Mouse (Mus musculus): Measurements from ENCODE around the gene Foxf1. TPM values are rescaled to one million over a fixed set of nuclear protein-coding genes. Genes with fewer than 3 reads are reported as not detected.
A peak's percentile ranks its signal among the peaks of the same experiment; 100 is the strongest.

The Foxf1 gene
- polyA plus RNA-seq (2014; fragmentation: Nextera tagmentation; extraction: Ambion mirVana): 3.1 and 9.0 TPM in 2 replicates

DNA sequence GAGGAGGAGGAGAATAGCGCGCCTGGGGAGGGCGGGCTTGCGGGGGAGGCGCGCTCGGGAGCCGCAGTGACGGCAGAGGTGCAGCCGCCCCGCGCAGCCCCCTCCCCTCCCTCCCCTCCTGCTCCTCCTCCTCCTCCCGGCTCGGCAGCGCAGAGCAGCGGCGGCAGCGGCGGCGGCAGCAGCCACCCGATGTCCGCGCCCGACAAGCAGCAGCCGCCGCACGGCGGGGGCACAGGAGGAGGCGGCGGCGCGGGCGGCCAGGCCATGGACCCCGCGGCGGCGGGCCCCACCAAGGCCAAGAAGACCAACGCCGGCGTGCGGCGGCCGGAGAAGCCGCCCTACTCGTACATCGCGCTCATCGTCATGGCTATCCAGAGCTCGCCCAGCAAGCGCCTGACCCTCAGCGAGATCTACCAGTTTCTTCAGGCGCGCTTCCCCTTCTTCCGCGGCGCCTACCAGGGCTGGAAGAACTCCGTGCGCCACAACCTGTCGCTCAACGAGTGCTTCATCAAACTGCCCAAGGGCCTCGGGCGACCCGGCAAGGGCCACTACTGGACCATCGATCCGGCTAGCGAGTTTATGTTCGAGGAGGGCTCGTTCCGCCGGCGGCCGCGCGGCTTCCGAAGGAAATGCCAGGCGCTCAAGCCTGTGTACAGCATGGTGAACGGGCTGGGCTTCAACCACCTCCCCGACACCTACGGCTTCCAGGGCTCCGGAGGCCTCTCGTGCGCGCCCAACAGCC lies at the start of gene Foxf1:
Foxf1 (plus strand) TSS at position 177 of the 742 bp plus-strand sequence.
- peak within 1 kb of the TSS; percentile 30; the same call in 1 of the 2 replicates for H3K9ac ChIP-seq (ENCODE audit: low read depth, low read length)
- no peaks in the 10 kb centered on the region for H3K36me3 ChIP-seq (ENCODE audit: control insufficient read depth, insufficient read depth, low read length)
- H3K4me1 ChIP-seq (ENCODE audit: control insufficient read depth, insufficient read depth, low read length): peaks cover 25% of the 10 kb centered on the region; the same call in 1 of the 2 replicates
- no peak; the same call in 1 of the 2 replicates for ATAC-seq (replicated peaks; ENCODE audit: insufficient number of reproducible peaks, low FRiP score, low TSS enrichment)
- under 1% methylated on average over 70 of the region's 83 CpGs for WGBS (ENCODE audit: insufficient replicate concordance)
- H3K27me3 ChIP-seq (ENCODE audit: control insufficient read depth, insufficient read depth, low read length): peaks cover 99% of the 10 kb centered on the region
- H3K4me2 ChIP-seq: peak within 1 kb of the TSS; percentile 98
- no peaks in the 10 kb centered on the region for H3K9me3 ChIP-seq (replicated peaks; ENCODE audit: control insufficient read depth, low read length)
- peak within 1 kb of the TSS; percentile 60 for H3K4me3 ChIP-seq (ENCODE audit: low read depth, low read length)
- H3K27ac ChIP-seq (ENCODE audit: low read depth, low read length): peak within 1 kb of the TSS; percentile 59

GRCm38 (mm10) chr8:121035611-121036010 lies 48.6 kb upstream of the Foxf1 start:
- Histone ChIP-seq H3K4me1 (ENCODE audit: control insufficient read depth, insufficient read depth, low read length) (no peaks in the 10 kb centered on the region), H3K9me3 (replicated peaks; ENCODE audit: control insufficient read depth, low read length) (no peaks in the 10 kb centered on the region), H3K27ac (ENCODE audit: low read depth, low read length) (no peak overlapping the region), H3K27me3 (ENCODE audit: control insufficient read depth, insufficient read depth, low read length) (peaks cover 24% of the 10 kb centered on the region), H3K4me3 (ENCODE audit: low read depth, low read length) (no peak overlapping the region), H3K9ac (ENCODE audit: low read depth, low read length) (no peak overlapping the region), H3K4me2 (no peak overlapping the region), H3K36me3 (ENCODE audit: control insufficient read depth, insufficient read depth, low read length) (no peaks in the 10 kb centered on the region)
- ATAC-seq (replicated peaks; ENCODE audit: insufficient number of reproducible peaks, low FRiP score, low TSS enrichment): no peak
- 67% methylated on average over 8 of the region's 8 CpGs for WGBS (ENCODE audit: insufficient replicate concordance)

DNA sequence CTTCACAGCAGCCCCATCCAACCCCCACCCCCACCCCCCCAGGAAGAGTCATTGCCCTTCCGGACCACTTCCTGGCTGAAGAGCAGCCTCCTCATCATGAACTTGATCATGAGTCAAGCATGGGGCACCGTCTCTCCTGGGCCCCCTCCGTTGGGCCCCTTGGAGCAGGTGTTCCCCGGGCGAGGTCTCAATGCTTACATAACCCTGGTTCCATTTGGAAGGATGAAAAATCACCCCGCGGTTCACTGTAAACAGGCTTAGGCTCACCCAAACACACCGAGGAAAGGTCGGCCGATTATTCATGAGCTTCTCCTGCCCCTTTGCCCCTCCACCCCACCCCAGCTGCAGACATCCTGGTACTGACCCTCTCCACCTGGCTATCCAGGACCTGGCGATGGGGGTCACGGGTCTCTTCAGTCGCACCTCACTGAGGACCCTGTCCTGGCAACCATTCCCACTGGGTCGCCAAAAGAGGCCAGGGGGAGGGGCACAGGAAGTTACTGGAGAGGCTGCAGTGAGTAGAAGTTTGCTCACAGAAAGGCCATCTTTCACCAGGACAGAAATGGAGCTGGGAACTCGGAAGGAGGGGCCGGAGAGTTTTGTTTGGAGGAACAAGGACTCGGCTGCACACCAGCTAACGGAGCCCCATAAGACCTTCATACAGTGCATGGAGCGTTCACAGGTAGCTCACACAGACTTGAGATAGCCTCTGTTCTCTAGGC lies 40.3 kb upstream of the Foxf1 start:
- H3K27me3 ChIP-seq (ENCODE audit: control insufficient read depth, insufficient read depth, low read length): peaks cover 16% of the 10 kb centered on the region
- H3K36me3 ChIP-seq (ENCODE audit: control insufficient read depth, insufficient read depth, low read length): no peaks in the 10 kb centered on the region
- H3K4me1 ChIP-seq (ENCODE audit: control insufficient read depth, insufficient read depth, low read length): no peaks in the 10 kb centered on the region
- no peak for ATAC-seq (replicated peaks; ENCODE audit: insufficient number of reproducible peaks, low FRiP score, low TSS enrichment)
- no peak overlapping the region for H3K27ac ChIP-seq (ENCODE audit: low read depth, low read length)
- no peaks in the 10 kb centered on the region for H3K9me3 ChIP-seq (replicated peaks; ENCODE audit: control insufficient read depth, low read length)
- H3K4me2 ChIP-seq: no peak overlapping the region
- no peak overlapping the region for H3K4me3 ChIP-seq (ENCODE audit: low read depth, low read length)
- 46% methylated on average over 19 of the region's 19 CpGs for WGBS (ENCODE audit: insufficient replicate concordance)
- no peak overlapping the region for H3K9ac ChIP-seq (ENCODE audit: low read depth, low read length)

DNA sequence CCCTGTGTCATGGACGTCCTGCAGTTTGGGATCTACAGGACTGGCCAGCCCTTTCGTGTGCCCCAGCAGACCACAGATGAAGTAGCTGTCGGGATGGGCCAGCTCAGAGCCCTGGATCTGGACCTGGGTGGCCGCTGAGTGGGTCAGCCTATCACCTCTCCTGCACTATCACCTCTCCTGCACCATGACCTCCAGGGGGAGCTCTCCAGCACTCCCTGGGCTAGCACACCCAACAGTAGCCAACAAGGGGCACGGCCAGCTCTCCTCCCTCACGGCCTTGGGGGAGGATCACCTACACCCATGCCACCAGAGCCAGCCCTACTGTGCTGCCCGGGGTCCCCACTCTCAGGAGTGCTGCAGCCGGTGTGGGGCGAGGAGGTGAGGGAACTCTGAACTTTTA lies 36.7 kb upstream of the Foxf1 start:
- no peak overlapping the region for H3K27ac ChIP-seq (ENCODE audit: low read depth, low read length)
- no peak for ATAC-seq (replicated peaks; ENCODE audit: insufficient number of reproducible peaks, low FRiP score, low TSS enrichment)
- H3K9me3 ChIP-seq (replicated peaks; ENCODE audit: control insufficient read depth, low read length): no peaks in the 10 kb centered on the region
- peaks cover 25% of the 10 kb centered on the region for H3K27me3 ChIP-seq (ENCODE audit: control insufficient read depth, insufficient read depth, low read length)
- no peaks in the 10 kb centered on the region for H3K4me1 ChIP-seq (ENCODE audit: control insufficient read depth, insufficient read depth, low read length)
- no peaks in the 10 kb centered on the region for H3K36me3 ChIP-seq (ENCODE audit: control insufficient read depth, insufficient read depth, low read length)
- no peak overlapping the region for H3K4me3 ChIP-seq (ENCODE audit: low read depth, low read length)
- H3K9ac ChIP-seq (ENCODE audit: low read depth, low read length): no peak overlapping the region
- WGBS (ENCODE audit: insufficient replicate concordance): 55% methylated on average over 9 of the region's 9 CpGs
- no peak overlapping the region for H3K4me2 ChIP-seq

DNA sequence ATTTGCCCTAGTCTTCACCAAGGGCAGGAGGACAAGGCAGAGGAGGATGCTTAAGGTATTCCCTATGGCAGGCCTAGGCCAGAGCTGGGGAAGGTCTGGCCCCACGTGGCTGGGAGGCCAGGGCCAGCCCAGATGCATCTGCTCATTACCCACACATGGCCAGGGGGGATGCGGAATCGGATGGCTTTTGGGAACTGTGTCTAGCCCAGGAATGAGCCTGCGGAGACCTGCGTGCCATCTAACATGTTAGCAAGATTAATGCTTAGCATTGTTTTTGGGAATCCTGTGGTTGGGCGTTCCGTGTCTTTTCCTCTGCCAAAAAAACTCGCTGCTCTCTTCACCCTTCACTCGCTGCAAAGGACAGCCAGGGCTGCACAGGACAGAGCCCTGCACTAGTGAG lies 26.1 kb upstream of the Foxf1 start:
- 78% methylated on average over 9 of the region's 9 CpGs for WGBS (ENCODE audit: insufficient replicate concordance)
- Histone ChIP-seq H3K27ac (ENCODE audit: low read depth, low read length) (no peak overlapping the region), H3K9ac (ENCODE audit: low read depth, low read length) (no peak overlapping the region), H3K4me2 (no peak overlapping the region), H3K36me3 (ENCODE audit: control insufficient read depth, insufficient read depth, low read length) (no peaks in the 10 kb centered on the region), H3K9me3 (replicated peaks; ENCODE audit: control insufficient read depth, low read length) (no peaks in the 10 kb centered on the region), H3K4me3 (ENCODE audit: low read depth, low read length) (no peak overlapping the region), H3K27me3 (ENCODE audit: control insufficient read depth, insufficient read depth, low read length) (peaks cover 32% of the 10 kb centered on the region), H3K4me1 (ENCODE audit: control insufficient read depth, insufficient read depth, low read length) (no peaks in the 10 kb centered on the region)
- ATAC-seq (replicated peaks; ENCODE audit: insufficient number of reproducible peaks, low FRiP score, low TSS enrichment): no peak

DNA sequence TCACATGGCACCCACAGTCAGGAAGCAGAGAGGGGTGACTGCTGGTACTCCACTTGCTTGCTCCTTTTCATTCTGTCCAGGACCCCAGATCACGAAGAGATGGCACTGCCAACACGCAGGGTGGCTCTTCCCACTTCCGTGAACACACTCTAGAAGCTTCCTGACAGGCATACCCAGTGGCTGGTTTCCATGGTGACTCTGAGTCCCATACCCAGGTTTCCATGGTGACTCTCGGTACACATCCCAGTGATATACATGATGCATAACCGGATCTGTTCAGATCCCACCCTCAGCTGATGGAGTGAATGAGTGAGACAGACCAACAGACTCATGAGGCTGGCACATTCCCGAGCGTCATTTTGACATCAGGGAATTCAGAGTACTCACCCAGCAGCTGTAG lies 25.1 kb upstream of the Foxf1 start:
- H3K9ac ChIP-seq (ENCODE audit: low read depth, low read length): no peak overlapping the region
- no peak overlapping the region for H3K4me2 ChIP-seq
- H3K36me3 ChIP-seq (ENCODE audit: control insufficient read depth, insufficient read depth, low read length): no peaks in the 10 kb centered on the region
- ATAC-seq (replicated peaks; ENCODE audit: insufficient number of reproducible peaks, low FRiP score, low TSS enrichment): no peak
- H3K4me3 ChIP-seq (ENCODE audit: low read depth, low read length): no peak overlapping the region
- H3K4me1 ChIP-seq (ENCODE audit: control insufficient read depth, insufficient read depth, low read length): no peaks in the 10 kb centered on the region
- 81% methylated on average over 7 of the region's 7 CpGs for WGBS (ENCODE audit: insufficient replicate concordance)
- peaks cover 36% of the 10 kb centered on the region for H3K27me3 ChIP-seq (ENCODE audit: control insufficient read depth, insufficient read depth, low read length)
- no peaks in the 10 kb centered on the region for H3K9me3 ChIP-seq (replicated peaks; ENCODE audit: control insufficient read depth, low read length)
- no peak overlapping the region for H3K27ac ChIP-seq (ENCODE audit: low read depth, low read length)

GRCm38 (mm10) chr8:121062521-121062920 lies 21.7 kb upstream of the Foxf1 start:
- no peak overlapping the region for H3K27ac ChIP-seq (ENCODE audit: low read depth, low read length)
- no peak for ATAC-seq (replicated peaks; ENCODE audit: insufficient number of reproducible peaks, low FRiP score, low TSS enrichment)
- H3K4me3 ChIP-seq (ENCODE audit: low read depth, low read length): no peak overlapping the region
- no peaks in the 10 kb centered on the region for H3K4me1 ChIP-seq (ENCODE audit: control insufficient read depth, insufficient read depth, low read length)
- no peaks in the 10 kb centered on the region for H3K36me3 ChIP-seq (ENCODE audit: control insufficient read depth, insufficient read depth, low read length)
- H3K9me3 ChIP-seq (replicated peaks; ENCODE audit: control insufficient read depth, low read length): no peaks in the 10 kb centered on the region
- no peak overlapping the region for H3K9ac ChIP-seq (ENCODE audit: low read depth, low read length)
- WGBS (ENCODE audit: insufficient replicate concordance): 89% methylated on average over 6 of the region's 6 CpGs
- H3K27me3 ChIP-seq (ENCODE audit: control insufficient read depth, insufficient read depth, low read length): peaks cover 32% of the 10 kb centered on the region
- H3K4me2 ChIP-seq: no peak overlapping the region

GRCm38 (mm10) chr8:121063649-121064048 lies 20.5 kb upstream of the Foxf1 start:
- H3K4me2 ChIP-seq: no peak overlapping the region
- no peaks in the 10 kb centered on the region for H3K9me3 ChIP-seq (replicated peaks; ENCODE audit: control insufficient read depth, low read length)
- no peaks in the 10 kb centered on the region for H3K4me1 ChIP-seq (ENCODE audit: control insufficient read depth, insufficient read depth, low read length)
- H3K27ac ChIP-seq (ENCODE audit: low read depth, low read length): no peak overlapping the region
- peaks cover 31% of the 10 kb centered on the region for H3K27me3 ChIP-seq (ENCODE audit: control insufficient read depth, insufficient read depth, low read length)
- 63% methylated on average over 13 of the region's 13 CpGs for WGBS (ENCODE audit: insufficient replicate concordance)
- H3K9ac ChIP-seq (ENCODE audit: low read depth, low read length): no peak overlapping the region
- no peaks in the 10 kb centered on the region for H3K36me3 ChIP-seq (ENCODE audit: control insufficient read depth, insufficient read depth, low read length)
- ATAC-seq (replicated peaks; ENCODE audit: insufficient number of reproducible peaks, low FRiP score, low TSS enrichment): no peak
- H3K4me3 ChIP-seq (ENCODE audit: low read depth, low read length): no peak overlapping the region
